Mouse (Mus musculus): ENCODE results near the gene Galnt9.

- TF ChIP-seq ZC3H11A (IDR thresholded peaks at IDR 0.05; ENCODE audit: borderline replicate concordance, low read depth, low read length) (no peak), MAFK (IDR thresholded peaks at IDR 0.05; ENCODE audit: insufficient read depth, low read depth, low read length) (no peak)
Observed at GRCm38 (mm10) chr5:110559679-110560078, 15.5 kb downstream of the Galnt9 start.
